ENCODE assay signal across 24 mouse cellular contexts in genomic region chr10:120446799-120447198, GRCm38 (mm10). TPM values are rescaled to one million over a fixed set of nuclear protein-coding genes. Genes with fewer than 3 reads are reported as not detected.
A peak's percentile ranks its signal among the peaks of the same experiment; 100 is the strongest.
DNase-seq lines count a peak whose midpoint lies in the region; ATAC-seq and TF ChIP-seq lines count a peak whose summit lies in the region.
"Had no signal": no experiment of that assay in that cellular context is flagged by ENCODE, and none has a peak within 500 bp of the region (broad histone marks: within the 10 kb centered on the region; RNA-seq: fewer than 3 reads in every experiment).

No protein-coding gene starts in this region.

- H3K27ac ChIP-seq in macrophage: 0 out of 2 replicates have a peak overlapping the region, but pooled peaks have one; percentile 12
- no peak overlapping the region for H3K27ac ChIP-seq in forebrain, postnatal 0 days (ENCODE audit: low read depth, low read length)
- H3K27ac ChIP-seq: embryonic facial prominence, embryonic 12.5 days; embryonic facial prominence, embryonic 15.5 days; heart, embryonic 10.5 days; hindbrain, embryonic 12.5 days; hindbrain, embryonic 15.5 days had no signal

- TF ChIP-seq CTCF in lung, adult 2 months (IDR thresholded peaks at IDR 0.05; ENCODE audit: insufficient read depth, low read length): no peak
- no peak for TF ChIP-seq CTCF in forebrain, postnatal 0 days (IDR thresholded peaks at IDR 0.05; ENCODE audit: low read depth)

- no peak overlapping the region for H3ac ChIP-seq in myocyte (ENCODE audit: control insufficient read depth, insufficient read length)

- no peaks in the 10 kb centered on the region for H3K4me1 ChIP-seq in lung, adult 2 months (ENCODE audit: control insufficient read depth, insufficient read depth, low read length)
- no peaks in the 10 kb centered on the region for H3K4me1 ChIP-seq in forebrain, postnatal 0 days (ENCODE audit: insufficient read depth)

- H3K4me3 ChIP-seq in macrophage (ENCODE audit: inconsistent target) (no peak overlapping the region), myocyte (no peak overlapping the region)
- H3K4me3 ChIP-seq in lung, adult 2 months (replicated peaks; ENCODE audit: extremely low read depth, low read depth, low read length): no peak overlapping the region
- no peak overlapping the region for H3K4me3 ChIP-seq in forebrain, postnatal 0 days (ENCODE audit: low read depth, low read length)
- H3K4me3 ChIP-seq: embryonic facial prominence, embryonic 12.5 days; embryonic facial prominence, embryonic 15.5 days; heart, embryonic 10.5 days; hindbrain, embryonic 12.5 days; hindbrain, embryonic 15.5 days had no signal

- H3K27me3 ChIP-seq in myocyte (ENCODE audit: control insufficient read depth, insufficient read depth, insufficient read length): no peaks in the 10 kb centered on the region
- H3K27me3 ChIP-seq in forebrain, postnatal 0 days (ENCODE audit: insufficient read depth, low read length): no peaks in the 10 kb centered on the region
- H3K27me3 ChIP-seq: embryonic facial prominence, embryonic 12.5 days; embryonic facial prominence, embryonic 15.5 days; hindbrain, embryonic 12.5 days; hindbrain, embryonic 15.5 days had no signal

- H3K79me2 ChIP-seq in macrophage (ENCODE audit: inconsistent target) (no peaks in the 10 kb centered on the region), myocyte (ENCODE audit: control insufficient read depth, insufficient read depth) (no peaks in the 10 kb centered on the region)

- WGBS in macrophage (ENCODE audit: missing documents): 19% methylated on average over 6 of the region's 6 CpGs
- WGBS in lung, adult 2 months: 88% methylated on average over 6 of the region's 6 CpGs
- 95% methylated on average over 6 of the region's 6 CpGs for WGBS in forebrain, postnatal 0 days

- ATAC-seq in common myeloid progenitor, adult 5-6 weeks (replicated peaks; ENCODE audit: low read depth, poor library complexity, severe bottlenecking): peak; percentile 61
- ATAC-seq in forebrain, postnatal 0 days: no peak
- ATAC-seq: activated CD4-positive, CD25-positive, alpha-beta regulatory T cell, adult 4 months; forebrain, embryonic 14.5 days had no signal

- no peak overlapping the region for H3K4me2 ChIP-seq in myocyte (ENCODE audit: low read depth)
- H3K4me2 ChIP-seq in forebrain, postnatal 0 days (ENCODE audit: low read depth): no peak overlapping the region
- H3K4me2 ChIP-seq: embryonic facial prominence, embryonic 12.5 days; embryonic facial prominence, embryonic 15.5 days; hindbrain, embryonic 12.5 days; hindbrain, embryonic 15.5 days had no signal

- no peak overlapping the region for H3K9ac ChIP-seq in forebrain, postnatal 0 days
- H3K9ac ChIP-seq: embryonic facial prominence, embryonic 12.5 days; embryonic facial prominence, embryonic 15.5 days; hindbrain, embryonic 12.5 days; hindbrain, embryonic 15.5 days had no signal

- no peak for TF ChIP-seq POLR2A in myocyte (IDR thresholded peaks at IDR 0.05; ENCODE audit: insufficient read length, low read depth)
- TF ChIP-seq POLR2A in lung, adult 2 months (IDR thresholded peaks at IDR 0.05; ENCODE audit: borderline replicate concordance, extremely low read depth, low read depth, low read length): no peak

- DNase-seq in 416B (ENCODE audit: low read depth): peak; percentile 83
- no peak for DNase-seq in lung, adult 2 months
- no peak for DNase-seq in forebrain, postnatal 0 days
- no peak for DNase-seq in kidney, postnatal 14 days
- DNase-seq: adrenal gland, adult 8-10 months; adrenal gland, postnatal 25 days; cerebellum, adult 11-12 months; cerebellum, adult 8-10 months; cerebellum, postnatal 10 days; cerebellum, postnatal 36 days; gastrocnemius, postnatal 10 days; gastrocnemius, postnatal 36 days; heart, adult 18-20 months had no signal

- H3K36me3 ChIP-seq in macrophage (ENCODE audit: inconsistent target) (no peaks in the 10 kb centered on the region), myocyte (ENCODE audit: control insufficient read depth, insufficient read depth) (peaks cover 31% of the 10 kb centered on the region)
- no peaks in the 10 kb centered on the region for H3K36me3 ChIP-seq in forebrain, postnatal 0 days (ENCODE audit: insufficient read depth)
- H3K36me3 ChIP-seq: embryonic facial prominence, embryonic 15.5 days; hindbrain, embryonic 12.5 days; hindbrain, embryonic 15.5 days had no signal

- H3K9me3 ChIP-seq in forebrain, postnatal 0 days (ENCODE audit: low read length): no peaks in the 10 kb centered on the region
- H3K9me3 ChIP-seq: embryonic facial prominence, embryonic 12.5 days; embryonic facial prominence, embryonic 15.5 days; heart, embryonic 10.5 days; hindbrain, embryonic 12.5 days; hindbrain, embryonic 15.5 days had no signal

TF ChIP-seq in myocyte, 11 proteins besides CTCF, POLR2A, EP300 and RAD21:
- TF ChIP-seq MAX (IDR thresholded peaks at IDR 0.05; ENCODE audit: low read depth): no peak
- peak in 1 of 3 experiments; percentile 12 for TF ChIP-seq MYOG (IDR thresholded peaks at IDR 0.05; ENCODE audit: control insufficient read depth in 1 of 3, insufficient read depth in 1 of 3, insufficient read length in 2 of 3, low read depth in 2 of 3)
- TF ChIP-seq SRF (IDR thresholded peaks at IDR 0.05; ENCODE audit: control insufficient read depth, insufficient read length, low read depth): peak; percentile 20
- TF ChIP-seq MYOD1 (IDR thresholded peaks at IDR 0.05; ENCODE audit: control insufficient read depth in 1 of 3, insufficient read length in 2 of 3, low read depth in 2 of 3): no peak
TF ChIP-seq in myocyte: peak in this region for 2.

RNA-seq across cellular contexts. Expression of gene Hmga2, which starts 29.5 kb away (rescaled TPM):
- 6.1 and 7.0 TPM in 2 replicates for total RNA-seq in common myeloid progenitor, adult 5-6 weeks (2017)
- 10 to 100 TPM in 16 of 26 experiments, 1 to 10 TPM in 10; 1.9 to 95.1 (median 16.8) TPM for total RNA-seq in macrophage (2018; cell fraction: chromatin; rRNA removed)
- 10 to 100 TPM in 13 of 26 experiments, 1 to 10 TPM in 11, under 1 TPM in 2; 0.96 to 31.6 (median 9.4) TPM for total RNA-seq in macrophage (2018; cell fraction: cytosol; rRNA removed)
- 100 to 1,000 TPM in 1 of 26 experiments, 10 to 100 TPM in 12, 1 to 10 TPM in 13; 1.1 to 120 (median 10.5) TPM for total RNA-seq in macrophage (2018; cell fraction: nucleus; rRNA removed)
- 3.6 to 62.9 TPM (median 18.0 TPM) in 3 replicates for polyA plus RNA-seq in macrophage (2018)
- polyA plus RNA-seq in myocyte (2012; fragmentation: generic; extraction: Trizol): 4.3 TPM
- polyA plus RNA-seq in lung, adult 2 months (2012; rRNA removed): not detected in 2 replicates
- 0.15 and 0.52 TPM in 2 replicates for total RNA-seq in forebrain, postnatal 0 days (2014; rRNA removed)
- 0.13 and 0.24 TPM in 2 replicates for polyA plus RNA-seq in forebrain, postnatal 0 days (2015; fragmentation: Nextera tagmentation; extraction: Ambion mirVana)
- total RNA-seq: gastrocnemius, postnatal 36 days; heart, adult 18-20 months; heart, postnatal 25 days had no signal
